Mouse (Mus musculus) layer of hippocampus, adult 9-11 months (tissue): Measurements from ENCODE around the gene Gabbr2.
A peak's percentile ranks its signal among the peaks of the same experiment; 100 is the strongest.

ENCODE experiments used
- DNase-seq: peaks from one replicate; pipeline ENCODE4 v3.0.0; 2022

Gabbr2 gene

GRCm38 (mm10) chr4:46811165-46811564 lies 180.5 kb downstream of the Gabbr2 start:
- no peak for DNase-seq

GRCm38 (mm10) chr4:46806876-46807275 lies 184.8 kb downstream of the Gabbr2 start:
- no peak for DNase-seq

GRCm38 (mm10) chr4:46805910-46806309 lies 185.8 kb downstream of the Gabbr2 start:
- DNase-seq = peak; percentile 83

GRCm38 (mm10) chr4:46802386-46802785 lies 189.3 kb downstream of the Gabbr2 start:
- DNase-seq = peak; percentile 56

- DNase-seq = no peak
These were observed 191.8 kb downstream of the Gabbr2 start for GRCm38 (mm10) chr4:46799904-46800303.

GRCm38 (mm10) chr4:46795707-46796106 lies 196.0 kb downstream of the Gabbr2 start:
- no peak for DNase-seq

GRCm38 (mm10) chr4:46794583-46794982 lies 197.1 kb downstream of the Gabbr2 start:
- DNase-seq = peak; percentile 82

GRCm38 (mm10) chr4:46792280-46793026 lies 199.2 kb downstream of the Gabbr2 start:
- peak; percentile 79 for DNase-seq

- no peak for DNase-seq
These were observed 200.3 kb downstream of the Gabbr2 start for GRCm38 (mm10) chr4:46791268-46791951.

- DNase-seq = no peak
These were observed 200.9 kb downstream of the Gabbr2 start for GRCm38 (mm10) chr4:46790609-46791267.

GRCm38 (mm10) chr4:46784430-46785049 lies 207.1 kb downstream of the Gabbr2 start:
- no peak for DNase-seq

GRCm38 (mm10) chr4:46781109-46781508 lies 210.6 kb downstream of the Gabbr2 start:
- no peak for DNase-seq

GRCm38 (mm10) chr4:46775959-46776358 lies 215.7 kb downstream of the Gabbr2 start:
- DNase-seq = no peak

- DNase-seq = no peak
These were observed 217.0 kb downstream of the Gabbr2 start for GRCm38 (mm10) chr4:46774652-46775051.

GRCm38 (mm10) chr4:46773243-46773642 lies 218.4 kb downstream of the Gabbr2 start:
- no peak for DNase-seq

GRCm38 (mm10) chr4:46772591-46772990 lies 219.1 kb downstream of the Gabbr2 start:
- DNase-seq = no peak

- no peak for DNase-seq
These were observed 220.6 kb downstream of the Gabbr2 start for GRCm38 (mm10) chr4:46771116-46771515.

GRCm38 (mm10) chr4:46770635-46771034 lies 221.0 kb downstream of the Gabbr2 start:
- DNase-seq = no peak

- DNase-seq = no peak
These were observed 221.6 kb downstream of the Gabbr2 start for GRCm38 (mm10) chr4:46770090-46770489.

GRCm38 (mm10) chr4:46766326-46766725 lies 225.3 kb downstream of the Gabbr2 start:
- no peak for DNase-seq

GRCm38 (mm10) chr4:46759838-46760237 lies 231.8 kb downstream of the Gabbr2 start:
- no peak for DNase-seq

GRCm38 (mm10) chr4:46758340-46759041 lies 233.2 kb downstream of the Gabbr2 start:
- peak; percentile 46 for DNase-seq
